Mouse (Mus musculus) urinary bladder, postnatal 4 days (tissue): ENCODE data around the gene Gm5426.
A peak's percentile ranks its signal among the peaks of the same experiment; 100 is the strongest.
"Not testable (repeated sequence)": the region's sequence is repeated elsewhere in the genome, so short reads cannot be mapped to it uniquely, and the experiment has no call there.

Experiments used
- DNase-seq, 2 experiments: peaks; one replicate each; pipeline ENCODE4 v3.0.0; 2021 to 2022; ENCODE audit warnings: low spot score in 2 of 2

The Gm5426 gene

DNA sequence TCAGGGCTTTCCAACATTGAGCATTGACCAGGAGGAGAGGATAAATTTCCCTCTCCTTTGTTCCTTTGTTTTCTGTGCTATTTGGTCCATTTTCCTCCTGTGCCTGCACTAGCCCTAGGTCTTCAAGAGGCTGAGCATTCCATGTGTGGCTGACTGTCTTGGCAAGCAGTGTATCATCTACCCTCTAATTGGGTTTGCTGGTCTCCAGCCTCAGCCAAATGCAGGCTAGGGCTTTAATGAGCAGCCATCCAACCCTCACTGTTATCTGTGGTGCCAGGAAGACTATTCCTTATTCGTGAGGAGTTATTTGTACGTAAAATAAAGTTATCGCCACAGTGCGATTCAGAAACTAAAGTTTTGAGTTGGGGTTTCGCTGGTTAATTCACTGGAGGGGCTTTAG is 2.2 kb downstream of the Gm5426 start:
- DNase-seq, result no peak

DNA sequence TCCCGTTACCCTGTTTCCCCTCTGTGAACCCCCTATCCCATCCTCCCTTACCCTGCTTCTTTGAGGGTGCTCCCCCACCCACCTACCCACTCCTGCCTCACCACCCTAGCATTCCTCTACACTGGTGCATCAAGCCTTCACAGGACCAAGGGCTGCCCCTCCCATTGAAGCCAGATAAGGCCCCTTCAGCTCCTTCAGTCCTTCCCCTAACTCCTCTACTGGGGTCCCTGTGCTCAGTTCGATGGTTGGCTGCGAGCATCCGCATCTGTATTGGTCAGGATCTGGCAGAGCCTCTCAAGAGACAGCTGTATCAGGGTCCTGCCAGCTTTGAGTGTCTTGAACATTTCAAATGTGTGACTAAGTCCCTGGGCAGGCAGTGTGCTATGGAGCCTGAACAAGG is 2.9 kb downstream of the Gm5426 start:
- not testable (repeated sequence) for DNase-seq

DNA sequence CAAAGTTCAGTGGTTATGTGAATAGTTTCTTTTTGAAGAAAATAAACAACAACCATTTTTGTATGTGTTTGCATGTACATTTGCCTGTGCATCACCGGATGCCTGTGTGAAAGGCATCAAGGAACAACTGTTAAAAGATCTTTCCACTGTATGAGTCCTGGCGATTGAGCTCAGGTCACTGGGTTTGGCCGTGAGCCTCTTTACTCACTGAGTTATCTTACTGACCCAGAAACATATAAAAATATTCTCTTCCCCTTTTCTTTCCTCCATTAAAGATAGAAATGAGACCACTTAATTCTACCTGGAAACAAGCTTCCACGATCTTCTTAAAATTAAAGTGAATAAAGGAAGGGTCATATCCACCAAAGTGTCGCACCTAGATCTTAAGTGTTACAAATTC is 10.2 kb downstream of the Gm5426 start:
- DNase-seq, result no peak

DNA sequence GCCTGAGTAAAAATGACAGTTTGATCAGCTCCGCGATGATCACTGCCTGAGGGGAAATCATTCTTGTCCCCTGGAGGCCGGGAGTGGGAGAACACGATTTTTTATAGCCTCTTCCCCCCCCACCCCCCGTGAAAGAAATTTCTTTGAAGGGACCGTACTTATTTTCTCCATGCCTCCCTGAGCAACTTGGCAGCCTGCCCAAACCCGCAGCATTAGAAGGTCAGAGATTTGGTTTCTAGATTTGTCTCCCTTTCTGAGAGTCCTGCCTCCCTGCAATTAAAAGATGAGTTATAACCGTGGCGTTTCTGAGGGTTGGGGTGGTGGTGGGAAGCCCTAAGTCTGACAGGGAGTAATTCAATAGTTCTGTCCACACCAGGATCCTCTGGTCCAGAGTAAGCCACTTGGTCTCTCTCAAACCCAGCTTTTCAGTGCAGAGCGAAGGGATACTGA is 11.9 kb downstream of the Gm5426 start:
- DNase-seq, result peak; percentile 25 to 75

DNA sequence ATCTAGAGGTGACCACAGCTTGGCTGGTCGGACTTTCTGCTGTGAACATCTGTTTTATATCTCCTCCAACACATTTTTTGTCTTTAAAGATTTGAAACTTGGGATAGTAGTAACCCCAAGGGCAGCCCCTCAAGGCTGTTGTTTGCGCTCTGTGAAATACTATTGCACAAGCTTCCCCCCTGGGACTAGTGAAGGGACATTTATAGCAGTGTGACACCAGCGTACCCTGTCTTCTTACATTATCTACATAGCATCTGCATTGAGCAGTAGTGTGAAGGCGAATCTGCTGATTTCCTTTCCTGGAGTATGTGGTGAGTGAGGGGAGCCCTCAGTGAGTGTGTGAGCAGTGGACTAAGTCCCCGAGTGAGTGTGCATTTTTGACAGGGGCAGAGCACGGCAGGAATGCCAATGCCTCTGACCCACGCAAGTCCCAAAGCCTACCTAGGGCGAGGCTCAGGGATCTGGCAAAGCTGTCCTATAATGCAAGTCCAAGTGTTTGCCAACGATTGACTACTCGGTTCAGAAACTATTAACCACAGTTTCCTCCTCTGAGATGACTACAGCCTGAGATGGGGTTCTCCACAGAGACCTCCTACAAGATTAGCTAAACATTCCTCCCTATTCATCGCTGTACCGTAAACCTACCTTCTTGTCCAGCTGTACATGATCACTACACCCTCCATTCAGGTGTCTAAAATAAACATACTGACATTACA is 14.2 kb downstream of the Gm5426 start:
- DNase-seq, result no peak

DNA sequence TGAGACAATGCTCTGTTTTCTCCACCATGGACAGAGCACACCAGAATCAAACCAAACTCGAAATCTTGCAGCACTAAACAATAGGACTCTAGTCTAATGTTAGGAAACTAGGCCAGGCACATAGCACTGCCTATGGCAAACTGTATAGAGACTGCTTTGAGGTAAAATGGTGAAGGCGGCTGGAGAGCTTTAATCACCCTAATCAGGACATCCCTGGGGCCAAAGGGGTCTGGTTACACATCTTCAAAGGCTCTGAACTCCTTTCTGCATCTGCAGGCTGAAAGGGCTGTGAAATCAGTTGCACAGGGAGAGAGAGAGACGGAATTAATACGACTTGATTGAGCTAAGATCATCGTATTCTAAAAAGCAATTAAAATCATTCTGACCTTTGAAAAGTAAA is 16.9 kb downstream of the Gm5426 start:
- DNase-seq, result no peak

DNA sequence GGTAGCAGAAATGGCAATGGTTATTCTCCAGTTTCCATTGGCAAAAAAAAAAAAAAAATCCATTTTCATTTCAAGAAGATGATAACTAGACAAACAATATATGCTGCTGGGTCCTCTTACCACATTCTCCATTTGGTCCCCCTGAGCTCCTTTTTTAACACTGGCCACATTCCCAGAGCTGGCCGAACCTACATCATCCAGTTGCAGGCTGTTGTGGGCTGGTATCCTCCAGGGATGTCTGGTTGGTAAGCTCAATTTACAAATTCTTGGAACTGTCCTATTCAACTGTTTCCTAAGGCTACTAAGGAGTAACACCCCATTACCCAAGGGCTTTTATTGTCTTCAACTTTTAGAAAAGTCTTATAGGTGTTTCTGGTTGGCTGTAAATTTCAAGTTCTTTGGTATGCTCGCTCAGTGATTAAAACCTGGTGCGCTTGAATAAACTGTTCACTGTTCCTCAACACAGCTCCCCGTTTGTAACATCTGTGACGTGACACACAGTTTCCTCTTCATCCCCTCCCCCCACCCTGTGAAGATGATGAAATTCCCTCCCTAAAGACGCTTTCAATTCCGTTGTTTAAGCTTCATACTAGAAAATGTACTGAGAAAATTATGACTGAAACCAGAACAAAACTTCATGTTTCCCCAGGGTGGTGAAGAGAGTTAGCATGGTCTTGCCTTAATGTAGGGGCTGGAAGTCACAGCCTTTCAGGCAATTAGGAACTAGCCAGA is 26.7 kb downstream of the Gm5426 start:
- no peak for DNase-seq

DNA sequence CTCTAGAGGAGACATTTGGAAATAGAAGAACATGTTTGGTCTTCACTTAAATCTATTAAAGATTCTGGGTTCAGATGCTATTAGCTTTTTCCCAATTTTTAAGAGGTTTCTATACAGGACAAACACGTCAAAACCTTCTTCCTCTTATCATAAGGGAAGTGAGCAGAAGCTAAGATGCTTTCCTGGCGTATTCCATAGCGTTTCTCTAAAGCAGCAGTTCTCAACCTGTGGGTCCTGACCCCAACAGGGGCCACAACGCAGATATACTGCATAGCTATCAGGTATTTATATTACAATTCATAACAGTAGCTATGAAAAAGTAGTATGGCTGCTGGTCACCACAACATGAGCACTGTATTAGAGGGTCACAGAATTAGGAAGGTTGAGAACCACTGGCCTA is 27.4 kb downstream of the Gm5426 start:
- DNase-seq, result no peak

DNA sequence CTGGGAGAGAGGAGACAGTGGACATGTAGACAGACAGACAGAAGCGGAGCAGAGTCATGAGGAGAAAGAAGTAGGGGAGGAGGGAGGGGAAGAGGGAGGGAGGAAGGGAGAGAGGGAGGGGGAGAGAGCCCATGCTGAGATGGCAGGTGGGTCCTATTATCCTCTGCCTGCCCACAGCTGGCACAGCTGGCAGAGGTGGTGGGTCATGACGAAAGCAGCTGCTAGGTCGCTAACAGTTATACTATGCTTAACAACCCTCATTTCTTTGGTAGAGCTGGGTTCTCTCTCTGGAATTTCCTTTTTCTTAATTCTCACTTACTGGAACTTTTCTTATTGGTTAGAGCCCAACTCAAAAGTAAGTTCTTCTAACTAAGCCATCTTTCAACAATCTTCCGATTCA is 28.9 kb downstream of the Gm5426 start:
- no peak for DNase-seq

DNA sequence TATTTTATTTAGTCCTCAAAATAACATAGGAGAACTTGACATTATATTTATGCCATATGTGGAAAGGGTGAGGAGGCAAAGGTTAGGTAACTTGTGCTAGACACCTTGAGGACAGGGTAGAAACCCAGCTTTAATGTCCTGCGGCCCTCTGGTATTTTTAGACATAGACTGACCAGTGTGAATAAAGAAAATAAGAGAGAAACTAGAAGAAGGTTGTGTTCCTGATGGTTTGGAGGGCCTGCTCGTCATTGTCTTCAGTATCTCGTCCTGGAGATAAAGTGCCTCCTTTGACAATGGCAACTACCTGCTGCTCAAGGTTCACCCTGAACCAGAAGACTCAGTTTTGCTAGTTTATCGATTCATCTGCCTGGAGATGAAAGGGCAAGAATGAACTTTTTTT is 32.6 kb downstream of the Gm5426 start:
- no peak for DNase-seq

DNA sequence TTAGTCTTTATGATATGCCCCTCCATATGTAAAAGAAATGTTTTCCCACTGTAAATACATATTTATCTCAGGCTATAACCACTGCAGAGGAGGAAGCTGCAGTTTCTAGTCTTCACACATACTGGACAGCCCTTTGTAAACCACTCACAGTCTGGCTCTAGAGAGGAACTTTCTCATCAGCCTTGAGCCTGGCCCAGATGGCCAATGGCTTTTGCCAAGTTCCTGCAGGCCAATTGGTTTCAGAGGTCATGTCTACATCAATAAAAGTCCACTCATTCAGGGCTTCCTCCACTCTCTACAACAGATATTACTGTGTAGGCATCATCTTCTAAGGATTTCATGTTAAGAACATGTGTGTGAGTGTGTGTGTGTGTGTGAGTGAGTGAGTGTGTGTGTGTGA is 35.1 kb downstream of the Gm5426 start:
- no peak for DNase-seq

DNA sequence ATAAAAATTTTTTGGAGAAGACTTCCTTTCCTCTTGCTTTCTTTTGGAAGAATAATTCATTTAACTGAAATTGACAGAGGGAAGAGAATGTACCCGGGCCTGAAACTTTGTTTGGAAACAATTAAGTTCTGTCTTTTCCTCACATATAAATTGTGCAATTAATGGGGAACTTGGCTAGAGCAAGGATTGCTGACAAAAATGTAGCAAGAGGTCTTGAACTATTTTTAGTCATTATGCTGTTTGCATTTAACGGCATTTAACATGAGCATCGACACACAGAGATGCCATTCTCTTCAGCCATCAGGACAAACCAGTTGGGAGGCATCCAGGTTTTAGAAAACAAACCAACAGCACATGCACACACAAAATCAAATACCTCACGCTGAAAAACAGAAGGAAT is 36.6 kb downstream of the Gm5426 start:
- no peak for DNase-seq

DNA sequence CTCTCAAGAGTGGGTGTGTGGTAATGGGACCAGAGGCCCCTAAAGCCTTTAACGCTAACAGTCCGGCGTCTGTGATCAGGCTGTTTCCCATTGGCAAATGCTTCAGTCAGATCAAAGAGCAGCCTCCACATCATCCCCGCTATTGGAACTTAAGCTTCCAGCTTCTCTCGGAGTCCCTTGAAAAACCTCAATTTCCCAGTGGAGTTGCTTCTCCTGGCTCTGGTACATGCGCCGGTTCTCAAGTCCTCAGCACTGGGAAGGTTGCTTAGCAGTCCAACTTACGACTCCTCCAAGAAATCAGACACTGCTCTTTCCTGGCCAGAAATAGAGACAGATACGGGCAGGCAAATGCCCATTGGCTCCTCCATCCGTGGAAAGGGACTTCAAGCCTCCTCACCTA is 37.4 kb downstream of the Gm5426 start:
- no peak for DNase-seq

DNA sequence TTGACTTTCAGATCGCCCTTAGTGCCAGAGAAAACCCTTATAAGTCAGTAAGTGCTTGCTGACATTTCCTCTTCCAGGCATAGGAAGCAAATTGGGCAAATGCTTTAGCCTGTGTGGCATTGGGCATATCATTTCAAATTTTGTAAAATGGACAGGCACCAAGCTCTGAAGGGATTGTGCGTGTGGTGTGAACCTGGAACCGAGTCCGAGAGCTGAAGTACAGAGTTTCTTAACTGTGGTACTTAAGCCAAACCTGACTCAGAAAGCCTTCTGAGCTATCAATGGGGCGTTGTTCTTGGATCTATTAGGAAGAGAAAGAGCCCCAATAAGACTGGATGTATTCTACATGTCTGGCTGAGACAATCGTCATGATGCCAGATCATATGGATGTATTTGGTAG is 40.5 kb downstream of the Gm5426 start:
- DNase-seq, result no peak

DNA sequence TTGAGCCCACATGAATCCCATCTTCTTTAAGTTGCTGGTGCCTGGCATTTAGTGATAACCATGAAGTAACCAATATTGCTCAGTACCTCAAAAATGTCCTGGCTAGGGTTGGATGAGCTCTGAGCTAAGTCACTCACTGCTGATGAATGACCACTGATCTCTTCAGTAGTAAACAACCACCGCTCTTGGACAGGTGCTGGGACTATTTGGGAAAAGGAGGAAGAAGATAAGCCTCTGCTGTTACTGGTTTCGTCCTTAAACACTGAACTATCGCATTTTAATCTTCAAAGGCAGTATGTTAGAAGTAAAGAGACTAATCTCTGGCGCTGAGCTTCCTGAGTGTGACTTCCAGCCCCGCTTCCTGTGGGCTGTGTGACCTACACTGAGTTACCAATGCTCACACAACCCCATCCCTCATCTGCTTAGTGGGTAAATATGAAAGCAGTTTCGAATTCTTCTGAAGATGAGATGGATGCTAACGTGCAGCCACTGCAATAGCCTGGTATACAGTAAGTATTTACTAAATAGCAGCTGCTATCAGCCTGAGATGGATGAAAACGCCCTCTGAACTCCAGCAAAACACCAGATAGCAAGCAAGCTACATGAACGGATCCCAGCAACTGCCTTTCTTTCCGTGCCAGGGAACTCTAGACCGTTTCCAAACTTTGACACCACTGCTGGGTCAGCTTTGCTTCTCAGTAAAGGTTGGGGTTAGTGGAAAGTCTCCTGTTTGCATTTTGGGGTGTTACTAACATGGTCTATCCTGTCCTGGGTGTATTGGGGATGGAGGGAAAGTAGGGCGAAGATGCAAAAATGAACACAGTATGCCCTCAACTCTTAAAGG is 44.4 kb downstream of the Gm5426 start:
- DNase-seq, result no peak

DNA sequence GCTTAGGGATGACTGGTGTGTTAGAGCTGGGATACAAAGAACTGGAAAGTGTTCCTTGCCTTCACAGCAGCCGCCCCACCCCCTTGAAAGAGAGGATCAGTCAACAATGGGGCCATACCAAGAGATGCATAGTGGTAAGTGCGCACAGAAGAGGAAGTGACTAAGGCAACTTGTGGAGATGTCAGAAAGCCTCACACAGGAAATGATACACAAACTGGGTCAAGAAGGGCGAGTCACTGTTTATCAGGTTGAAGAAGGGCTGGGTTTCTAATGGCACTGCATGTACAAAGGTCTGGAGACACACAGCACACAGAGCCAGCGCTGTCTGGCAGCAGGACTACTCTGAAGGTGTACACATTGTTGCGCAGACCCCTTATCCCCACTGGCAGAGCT is 45.0 kb downstream of the Gm5426 start:
- no peak for DNase-seq

DNA sequence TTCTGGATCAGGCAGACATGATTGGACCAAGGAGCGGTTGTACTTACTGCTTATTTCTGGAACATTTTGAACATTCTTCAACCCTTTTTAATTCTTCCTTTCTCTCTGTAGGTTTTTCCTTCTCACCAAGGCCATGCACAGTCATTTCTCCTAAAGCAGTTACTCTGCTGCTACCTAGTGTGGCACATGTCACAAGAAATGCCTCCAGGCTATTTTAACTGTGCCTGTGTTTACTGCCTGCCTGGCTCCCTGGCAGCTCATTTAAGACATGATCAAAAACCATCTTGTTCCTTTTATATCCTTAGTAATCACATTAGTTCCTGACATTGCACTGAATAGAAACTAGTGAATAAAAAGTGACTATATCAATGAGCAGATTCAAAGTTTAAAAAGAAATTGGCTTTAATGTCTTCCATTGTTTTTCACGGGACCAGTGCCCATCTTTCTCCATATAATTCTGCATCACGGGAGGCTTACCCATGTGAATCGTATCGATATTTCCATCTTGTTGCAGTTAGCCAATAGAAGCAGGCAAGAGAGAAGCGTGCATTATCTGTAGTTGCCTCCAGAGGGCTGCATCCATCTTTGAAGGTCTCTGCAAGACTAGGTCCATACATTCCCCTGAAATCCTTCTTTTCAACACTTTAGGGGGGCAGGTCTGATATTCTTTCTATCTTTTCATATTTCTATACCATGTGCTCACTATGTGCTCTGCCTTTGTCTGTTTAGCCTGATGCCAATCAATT is 45.7 kb downstream of the Gm5426 start:
- no peak for DNase-seq

DNA sequence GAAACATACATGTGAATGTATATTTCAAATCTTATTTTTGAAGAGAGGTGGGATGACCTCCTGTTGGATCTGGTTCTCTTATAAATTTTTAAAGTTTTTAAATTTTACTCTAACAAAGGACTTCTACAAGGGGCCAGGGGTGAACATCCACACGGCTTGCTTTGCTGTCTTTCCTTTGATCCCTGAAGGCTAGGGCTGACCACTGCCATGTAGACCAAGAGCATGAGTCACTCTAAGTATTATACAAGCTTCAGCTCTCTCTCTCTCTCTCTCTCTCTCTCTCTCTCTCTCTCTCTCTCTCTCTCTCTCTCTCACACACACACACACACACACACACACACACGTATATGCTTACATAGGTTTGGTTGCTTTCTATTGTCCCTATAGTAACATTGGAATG is 48.6 kb downstream of the Gm5426 start:
- no peak for DNase-seq

DNA sequence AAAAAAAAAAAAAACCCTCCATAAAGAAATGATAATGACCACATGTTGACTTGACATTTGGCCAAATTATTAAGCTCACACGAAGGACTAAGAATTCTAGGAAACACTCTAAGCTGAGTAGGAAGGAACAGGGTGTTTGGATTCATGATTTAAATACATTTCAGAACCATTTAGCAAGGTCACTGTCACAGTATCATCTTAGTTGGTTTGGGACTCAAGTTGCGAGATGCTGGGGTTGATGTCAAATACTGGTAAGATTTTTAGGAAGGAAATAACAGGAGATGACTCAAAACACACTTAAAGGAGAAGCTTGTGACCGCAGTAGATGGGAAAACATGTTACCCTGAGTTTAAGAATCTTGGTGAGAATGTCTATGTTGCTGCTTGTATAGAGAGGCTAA is 49.2 kb downstream of the Gm5426 start:
- no peak for DNase-seq
